Mouse (Mus musculus) lung, embryonic 14.5 days (tissue): Measurements from ENCODE around the gene Wdfy1. TPM values are rescaled to one million over a fixed set of nuclear protein-coding genes. Genes with fewer than 3 reads are reported as not detected.

Source experiments
- ATAC-seq: fragments of 200-750 bp; cut with Nextera tagmentation; 2 replicates; pipeline ENCODE4 v1.8.0; 2017; ENCODE audit warnings: mild to moderate bottlenecking, moderate TSS enrichment, moderate library complexity; ENCODE audit not compliant: insufficient read depth
- DNase-seq: peaks from one replicate; pipeline ENCODE4 v3.0.0-alpha.2; 2015
- H3K27ac ChIP-seq: fragments of 300-500 bp; sonication (generic); 2 replicates; pipeline ENCODE4 v1.5.1; 2014; ENCODE audit warnings: low read depth, mild to moderate bottlenecking, moderate library complexity
- H3K27me3 ChIP-seq: fragments of 300-500 bp; sonication (generic); 2 replicates; pipeline ENCODE4 v1.6.1; 2014; ENCODE audit warnings: low read length, control low read depth; ENCODE audit not compliant: insufficient read depth
- H3K36me3 ChIP-seq: fragments of 300-500 bp; sonication (generic); 2 replicates; pipeline ENCODE4 v1.6.1; 2014; ENCODE audit warnings: control low read depth; ENCODE audit not compliant: insufficient read depth
- H3K4me1 ChIP-seq: fragments of 300-500 bp; sonication (generic); 2 replicates; pipeline ENCODE4 v1.6.1; 2014; ENCODE audit warnings: antibody characterized with exemption, control low read depth; ENCODE audit not compliant: insufficient read depth
- H3K4me2 ChIP-seq: fragments of 300-500 bp; sonication (generic); 2 replicates; pipeline ENCODE4 v1.6.1; 2014; ENCODE audit warnings: mild to moderate bottlenecking
- H3K4me3 ChIP-seq: fragments of 300-500 bp; sonication (generic); 2 replicates; pipeline ENCODE4 v1.5.1; 2014; ENCODE audit warnings: low read depth, low read length
- H3K9ac ChIP-seq: fragments of 300-500 bp; sonication (generic); 2 replicates; pipeline ENCODE4 v1.6.1; 2014
- H3K9me3 ChIP-seq: fragments of 300-500 bp; sonication (generic); 2 replicates; pipeline ENCODE4 v1.6.1; 2016; ENCODE audit warnings: low read depth, low read length, control low read depth
- CTCF ChIP-seq: IDR thresholded peaks from 2 replicates; pipeline ENCODE4 v1.5.1; 2016; ENCODE audit warnings: antibody characterized with exemption, low read depth
- WGBS: fragments of 180-500 bp; shearing (Covaris S2); extraction: QIAGEN DNeasy Blood & Tissue Kit; methylation state at CpG from one replicate; pipeline ENCODE4 v1.1.7; 2014; 5-methylcytosine and 5-hydroxymethylcytosine counted together
- polyA plus RNA-seq: library from polyadenylated mRNA; unstranded; fragments of >200 nt; fragmentation: Nextera tagmentation; extraction: Ambion mirVana; gene quantifications from 2 replicates; pipeline ENCODE4 v1.2.1, GENCODE M21; 2014

The Wdfy1 gene
- polyA plus RNA-seq, 1 experiment from 2014 or later: 39.9 TPM

DNA sequence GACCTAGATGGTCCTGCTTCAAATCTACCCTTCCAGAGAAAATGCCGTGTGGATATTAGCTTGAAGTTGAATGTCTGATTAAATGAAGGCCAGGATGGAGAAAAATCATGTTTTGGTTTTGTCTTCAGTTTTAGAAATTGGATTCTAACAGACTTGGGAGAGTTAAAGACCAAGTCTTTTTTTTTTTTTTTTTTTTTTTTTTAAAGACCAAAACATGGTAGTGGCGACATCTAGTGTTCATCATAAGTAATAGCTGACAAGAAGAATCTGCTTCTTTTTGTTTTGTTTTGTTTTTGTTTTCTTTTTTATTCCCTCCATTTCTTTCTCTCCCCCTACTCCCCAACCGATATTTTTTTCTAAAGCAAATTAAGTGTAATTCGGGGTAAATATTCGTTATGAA, 93.0 kb downstream of the Wdfy1 start:
- DNase-seq (peak; percentile 44), ATAC-seq (no peak)
- H3K36me3 ChIP-seq: no peaks in the 10 kb centered on the region
- H3K4me2 ChIP-seq: no peak overlapping the region
- no peak overlapping the region for H3K4me3 ChIP-seq
- TF ChIP-seq CTCF: peak; percentile 51
- WGBS: 10% methylated on average over 5 of the region's 5 CpGs
- H3K9ac ChIP-seq: no peak overlapping the region
- no peak overlapping the region for H3K27ac ChIP-seq
- H3K4me1 ChIP-seq: no peaks in the 10 kb centered on the region
- no peaks in the 10 kb centered on the region for H3K9me3 ChIP-seq
- no peaks in the 10 kb centered on the region for H3K27me3 ChIP-seq

DNA sequence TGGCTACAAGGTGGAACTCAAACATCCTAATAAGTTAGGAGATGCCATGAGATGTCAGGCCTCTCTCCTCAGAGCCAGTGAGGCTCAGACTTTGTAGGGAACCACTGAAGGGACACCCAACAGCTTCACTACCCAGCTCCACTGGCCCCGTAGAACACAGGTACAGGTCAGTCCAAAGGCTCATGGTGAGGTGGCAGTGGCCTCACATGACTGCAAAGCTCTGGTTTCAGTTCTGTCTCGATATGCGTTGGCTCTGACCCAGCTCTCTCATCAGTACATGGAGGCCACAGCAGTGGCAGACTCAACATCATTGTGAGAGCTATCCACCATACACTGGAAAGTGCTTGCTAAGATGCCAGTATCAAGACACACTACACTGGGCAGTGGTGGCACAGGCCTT, 95.2 kb downstream of the Wdfy1 start:
- ATAC-seq: no peak

DNA sequence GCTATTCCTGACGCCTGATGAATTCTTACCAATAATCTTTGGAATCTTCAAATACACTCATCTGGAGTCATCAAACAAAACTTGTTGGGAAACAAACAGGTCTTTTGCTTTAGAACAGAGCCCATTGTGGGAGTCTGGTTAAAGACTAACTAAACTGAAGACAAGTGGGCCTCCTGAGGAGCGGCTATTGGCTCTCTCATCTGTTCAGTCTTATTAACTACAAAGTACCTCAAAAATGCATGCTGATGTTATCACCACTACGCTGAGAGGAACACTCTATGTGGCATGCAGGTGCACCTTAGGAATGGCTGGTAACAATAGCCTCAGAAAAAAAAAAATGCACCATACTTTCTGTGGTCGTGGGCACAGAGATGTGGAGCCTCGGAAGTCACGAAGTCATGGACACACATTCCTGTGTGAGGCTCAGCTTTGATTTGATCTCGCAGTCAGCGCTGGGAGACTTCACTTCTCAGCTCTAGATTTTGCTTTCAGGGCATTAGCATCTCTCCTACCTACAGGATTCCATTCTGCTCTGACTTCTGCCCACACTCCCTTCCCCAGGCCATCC, 97.7 kb downstream of the Wdfy1 start:
- no peak for TF ChIP-seq CTCF
- Histone ChIP-seq H3K27ac (no peak overlapping the region), H3K9ac (no peak overlapping the region), H3K4me1 (no peaks in the 10 kb centered on the region), H3K4me2 (0 out of 2 replicates have a peak overlapping the region, but pooled peaks have one; percentile 12), H3K4me3 (no peak overlapping the region), H3K36me3 (no peaks in the 10 kb centered on the region), H3K9me3 (no peaks in the 10 kb centered on the region), H3K27me3 (peaks cover 6% of the 10 kb centered on the region; the same call in 1 of the 2 replicates)
- WGBS: 58% methylated on average over 8 of the region's 8 CpGs
- ATAC-seq: peak; percentile 30; the same call in 1 of the 2 replicates
- DNase-seq: no peak

More for the DNA sequence above, 95.2 kb downstream of the Wdfy1 start:
- Histone ChIP-seq H3K36me3 (no peaks in the 10 kb centered on the region), H3K4me1 (no peaks in the 10 kb centered on the region), H3K27me3 (no peaks in the 10 kb centered on the region), H3K9me3 (no peaks in the 10 kb centered on the region), H3K4me3 (no peak overlapping the region), H3K27ac (no peak overlapping the region), H3K4me2 (no peak overlapping the region), H3K9ac (no peak overlapping the region)
- 80% methylated on average over 3 of the region's 3 CpGs for WGBS
- no peak for DNase-seq
- no peak for TF ChIP-seq CTCF

DNA sequence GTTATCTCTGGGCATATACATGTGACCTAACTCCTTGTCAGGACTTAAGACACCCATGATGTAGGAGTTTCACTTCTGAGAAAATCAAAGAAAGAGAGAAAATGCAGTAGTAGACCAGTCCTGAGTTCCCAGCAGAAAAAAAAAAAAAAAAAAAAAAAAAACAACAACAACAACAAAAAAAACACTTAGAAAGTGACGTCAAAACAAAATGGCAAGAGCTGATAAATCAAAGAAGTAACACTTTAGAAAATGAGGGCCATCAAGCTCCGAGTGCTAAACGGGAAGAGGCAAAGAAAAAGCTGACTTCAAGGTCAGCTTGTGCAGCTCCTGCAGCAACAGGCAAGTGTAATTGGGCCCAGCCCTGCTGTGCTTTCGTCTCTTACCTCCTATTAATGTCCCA, 100.2 kb downstream of the Wdfy1 start:
- no peak for DNase-seq
- WGBS: 59% methylated on average over 4 of the region's 4 CpGs
- no peak overlapping the region for H3K27ac ChIP-seq
- no peak overlapping the region for H3K4me2 ChIP-seq
- no peak for TF ChIP-seq CTCF
- peaks cover 22% of the 10 kb centered on the region for H3K27me3 ChIP-seq
- no peaks in the 10 kb centered on the region for H3K36me3 ChIP-seq
- H3K4me1 ChIP-seq: no peaks in the 10 kb centered on the region
- no peak overlapping the region for H3K9ac ChIP-seq
- no peaks in the 10 kb centered on the region for H3K9me3 ChIP-seq
- no peak overlapping the region for H3K4me3 ChIP-seq
- no peak for ATAC-seq

DNA sequence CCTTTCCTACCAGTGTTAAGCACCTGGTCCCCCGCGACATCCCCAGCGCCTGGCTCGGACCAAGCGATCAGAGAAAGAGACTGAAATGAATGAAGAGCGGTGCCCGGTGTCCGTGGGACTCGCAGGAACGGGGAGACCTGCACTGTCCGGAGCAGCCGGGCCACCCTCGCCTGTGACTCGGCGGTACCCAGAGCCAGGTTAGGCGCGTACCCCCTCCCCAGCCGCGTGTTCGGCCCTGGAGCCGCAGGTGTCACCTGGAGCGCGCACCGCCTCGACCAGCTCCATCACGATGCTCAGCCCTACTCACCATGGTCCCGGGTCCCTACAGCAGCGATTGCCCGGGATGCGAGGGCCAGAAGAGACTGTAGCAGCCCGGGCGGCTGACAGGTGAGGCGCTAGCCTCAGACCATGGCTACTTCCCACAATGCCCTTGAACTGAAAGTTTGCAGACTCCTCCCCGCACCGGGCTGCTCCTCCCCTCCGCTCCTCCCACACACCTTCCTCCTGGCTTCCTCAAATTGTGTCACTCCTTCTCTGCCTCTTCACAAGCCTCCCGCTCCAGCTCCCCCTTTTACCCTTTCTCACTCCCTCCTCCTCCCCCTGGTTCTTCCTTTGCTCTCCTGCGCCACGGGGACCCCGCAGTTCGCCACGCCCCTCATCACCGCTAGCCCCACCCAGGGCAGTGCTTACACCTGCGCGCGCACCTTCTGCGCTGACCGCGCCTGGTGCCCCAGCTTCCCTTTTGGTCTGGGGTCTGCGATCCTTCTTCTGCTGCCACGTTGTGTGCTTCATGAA, 104.2 kb downstream of the Wdfy1 start, which contains the start of gene Ap1s3:
TSS of gene Ap1s3 (minus strand) at position 430 of the 795 bp plus-strand sequence.
- H3K4me1 ChIP-seq: no peaks in the 10 kb centered on the region
- TF ChIP-seq CTCF: no peak
- H3K9me3 ChIP-seq: no peaks in the 10 kb centered on the region
- H3K27me3 ChIP-seq: peaks cover 29% of the 10 kb centered on the region
- H3K4me2 ChIP-seq: peak within 1 kb of the TSS; percentile 83
- H3K9ac ChIP-seq: peak within 1 kb of the TSS; percentile 56
- under 1% methylated on average over 51 of the region's 51 CpGs for WGBS
- peak within 1 kb of the TSS; percentile 57 for H3K4me3 ChIP-seq
- DNase-seq (peak; percentile 77), ATAC-seq (peak; percentile 93)
- H3K27ac ChIP-seq: no peak within 1 kb of the TSS; the same call in 1 of the 2 replicates
- no peaks in the 10 kb centered on the region for H3K36me3 ChIP-seq

DNA sequence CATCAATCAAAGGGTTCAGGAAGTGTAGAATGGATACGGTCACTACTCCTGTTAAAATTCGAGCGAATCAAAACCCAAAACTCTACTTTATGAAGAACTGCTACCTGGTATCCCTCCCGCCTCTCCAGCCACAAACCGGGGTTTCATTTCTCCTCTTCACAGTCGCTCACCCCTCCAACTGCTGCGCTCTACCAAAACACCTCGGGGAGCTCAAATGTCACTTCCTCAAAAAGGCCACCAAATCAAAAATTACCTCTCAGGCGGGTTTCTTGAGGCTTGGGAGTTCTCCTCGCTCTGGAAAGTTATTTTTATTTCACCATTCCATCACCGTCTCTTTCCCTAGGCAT, 104.8 kb downstream of the Wdfy1 start:
- no peaks in the 10 kb centered on the region for H3K9me3 ChIP-seq
- no peak overlapping the region for H3K27ac ChIP-seq
- peak overlapping the region; percentile 57 for H3K4me3 ChIP-seq
- peak overlapping the region; percentile 83 for H3K4me2 ChIP-seq
- no peaks in the 10 kb centered on the region for H3K36me3 ChIP-seq
- DNase-seq (peak; percentile 19), ATAC-seq (no peak)
- no peaks in the 10 kb centered on the region for H3K4me1 ChIP-seq
- 1% methylated on average over 11 of the region's 11 CpGs for WGBS
- H3K27me3 ChIP-seq: peaks cover 29% of the 10 kb centered on the region
- H3K9ac ChIP-seq: peak overlapping the region; percentile 56
- TF ChIP-seq CTCF: no peak

DNA sequence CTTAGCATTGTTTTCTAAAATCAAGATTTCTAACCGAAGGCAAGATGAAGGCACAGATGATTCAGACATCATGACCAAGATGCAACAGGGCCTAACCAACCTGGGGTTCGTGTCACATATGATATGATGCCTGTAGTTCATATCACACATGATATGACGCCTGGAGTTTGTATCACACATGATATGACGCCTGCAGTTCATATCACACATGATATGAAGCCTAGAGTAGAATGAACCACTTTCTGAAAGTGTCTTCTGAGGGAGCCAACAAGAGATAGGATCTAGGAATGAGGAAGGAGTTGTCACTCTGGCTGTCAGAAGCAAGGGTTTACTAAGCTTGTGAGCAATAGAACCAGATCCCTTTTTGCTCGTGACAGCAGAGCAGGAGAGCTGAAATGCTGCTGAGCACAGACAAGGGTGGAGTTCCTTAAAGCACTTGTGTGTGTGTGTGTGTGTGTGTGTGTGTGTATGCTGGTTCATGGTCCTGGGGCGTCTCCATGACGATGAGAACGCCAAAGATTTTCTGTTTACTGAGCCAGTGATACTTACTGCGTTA, 106.4 kb downstream of the Wdfy1 start:
- no peak for ATAC-seq
- 71% methylated on average over 9 of the region's 9 CpGs for WGBS
- Histone ChIP-seq H3K4me2 (no peak overlapping the region), H3K4me1 (no peaks in the 10 kb centered on the region), H3K9ac (no peak overlapping the region), H3K27me3 (peaks cover 29% of the 10 kb centered on the region), H3K9me3 (no peaks in the 10 kb centered on the region), H3K27ac (no peak overlapping the region), H3K4me3 (no peak overlapping the region), H3K36me3 (no peaks in the 10 kb centered on the region)
- TF ChIP-seq CTCF: no peak
- DNase-seq: no peak
